Mouse (Mus musculus): ENCODE measurements around the gene Slc41a1. TPM values are rescaled to one million over a fixed set of nuclear protein-coding genes. Genes with fewer than 3 reads are reported as not detected.

Gene Slc41a1
- 22.2 and 23.7 TPM in 2 replicates for polyA plus RNA-seq (2012; rRNA removed)

GRCm38 (mm10) chr1:131827207-131827786 lies at the start of gene Slc41a1:
Slc41a1 (plus strand) TSS chr1:131827493.

DNA sequence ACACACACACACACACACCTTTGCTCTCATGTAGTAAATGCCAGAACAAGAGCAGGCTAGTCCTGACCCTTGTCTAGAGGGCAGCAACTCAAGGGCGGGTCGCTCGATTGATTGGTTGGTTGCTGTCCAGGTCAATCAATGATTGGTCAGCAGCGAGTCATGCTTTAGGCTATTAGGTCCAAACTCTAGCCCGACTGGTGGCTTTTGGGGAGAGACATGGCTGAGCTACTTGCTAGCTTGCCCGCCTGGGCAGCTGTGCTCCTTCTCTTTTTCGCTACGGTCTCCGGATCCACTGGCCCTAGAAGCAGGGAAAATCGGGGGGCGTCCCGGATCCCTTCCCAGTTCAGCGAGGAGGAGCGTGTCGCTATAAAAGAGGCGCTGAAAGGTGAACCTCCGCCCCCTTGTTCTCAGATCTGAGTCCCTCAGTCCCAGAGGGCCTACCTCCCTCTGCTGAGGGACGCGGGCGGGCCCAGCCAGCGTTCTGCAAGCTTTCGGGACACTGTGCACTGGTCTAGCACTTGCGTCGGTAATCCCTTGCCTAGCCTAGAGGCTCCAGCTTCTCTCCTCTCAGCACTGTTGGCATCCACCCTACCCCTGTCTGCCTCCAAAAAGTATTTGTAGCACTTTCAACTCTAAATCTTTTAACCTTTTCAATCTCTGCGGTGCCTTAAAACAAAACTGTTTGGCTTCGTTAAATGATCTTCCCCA lies 29.9 kb upstream of the Slc41a1 start, which contains the start of gene Pm20d1:
Pm20d1 (plus strand) TSS at position 180 of the 708 bp plus-strand sequence.

DNA sequence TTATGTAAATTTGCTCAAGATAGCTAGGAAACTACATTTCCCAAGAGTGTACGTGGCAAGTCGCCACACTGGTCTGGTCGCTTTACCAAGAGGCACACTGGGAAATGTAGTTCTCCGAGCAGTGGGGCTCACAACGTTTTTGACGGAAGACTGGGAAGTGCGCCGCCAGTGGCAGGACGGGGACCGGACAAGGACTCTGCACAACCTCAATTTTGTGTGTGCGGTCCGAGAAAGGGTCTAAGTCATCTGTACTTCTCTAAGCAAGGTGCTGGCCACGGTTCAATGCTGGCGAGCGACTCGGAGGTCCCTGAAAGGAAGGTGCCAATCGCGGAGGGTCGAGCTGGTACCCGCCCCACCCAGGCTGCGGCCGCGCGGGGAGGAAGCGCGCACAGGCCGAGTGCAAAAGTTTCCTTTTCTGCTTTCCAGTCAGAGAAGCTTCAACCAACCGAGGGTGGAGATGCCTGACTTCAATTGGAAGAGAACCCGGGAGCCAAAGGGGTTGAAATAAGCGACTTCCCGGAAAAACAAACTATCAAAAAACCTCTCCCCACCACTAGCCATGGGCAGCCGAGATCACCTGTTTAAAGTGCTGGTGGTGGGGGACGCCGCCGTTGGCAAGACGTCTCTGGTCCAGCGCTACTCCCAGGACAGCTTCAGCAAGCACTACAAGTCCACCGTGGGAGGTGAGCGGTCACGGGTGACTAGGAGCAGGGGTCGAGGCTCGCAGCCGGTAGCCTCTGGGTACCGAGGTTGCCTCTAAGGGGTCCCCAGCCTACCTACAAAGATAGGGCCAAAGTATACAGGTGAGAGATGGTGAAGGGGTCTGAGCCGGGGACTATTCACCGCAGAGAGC lies 40.0 kb downstream of the Slc41a1 start, which contains the start of gene Rab29:
Rab29 (plus strand) TSS at position 132 of the 853 bp plus-strand sequence.

Other genes starting within 250 kb of the Slc41a1 start
- not detected in 2 replicates for gene Avpr1b, start 228.3 kb upstream of the Slc41a1 start, polyA plus RNA-seq (2012; rRNA removed)
- gene Ctse, start 189.2 kb upstream of the Slc41a1 start, polyA plus RNA-seq (2012; rRNA removed) = 0.09 TPM in 1 of 2 replicates, not detected in the other
- gene Rab7b, start 138.8 kb upstream of the Slc41a1 start, polyA plus RNA-seq (2012; rRNA removed) = 1.1 and 1.2 TPM in 2 replicates
- 0.10 and 0.13 TPM in 2 replicates for gene Slc26a9, start 83.5 kb upstream of the Slc41a1 start, polyA plus RNA-seq (2012; rRNA removed)
- 0.11 and 0.20 TPM in 2 replicates for gene Pm20d1, start 30.1 kb upstream of the Slc41a1 start, polyA plus RNA-seq (2012; rRNA removed)
- gene Rab29, start 39.7 kb downstream of the Slc41a1 start, polyA plus RNA-seq (2012; rRNA removed) = 8.7 and 13.8 TPM in 2 replicates
- gene Nucks1, start 83.0 kb downstream of the Slc41a1 start, polyA plus RNA-seq (2012; rRNA removed) = 50.9 and 51.2 TPM in 2 replicates
- gene Slc45a3, start 135.5 kb downstream of the Slc41a1 start, polyA plus RNA-seq (2012; rRNA removed) = 4.0 and 5.1 TPM in 2 replicates
- gene Elk4, start 180.1 kb downstream of the Slc41a1 start, polyA plus RNA-seq (2012; rRNA removed) = 17.4 and 19.5 TPM in 2 replicates
- 1.3 TPM in 2 replicates for gene Mfsd4a, start 240.6 kb downstream of the Slc41a1 start, polyA plus RNA-seq (2012; rRNA removed)

Data from central nervous system, embryonic 14 days (tissue).